Mouse (Mus musculus): ENCODE data around the gene Hic2. TPM values are rescaled to one million over a fixed set of nuclear protein-coding genes. Genes with fewer than 3 reads are reported as not detected.

Gene Hic2
- total and polyA plus RNA-seq, 3 experiments = 1.2 to 2.0 (median 1.5) TPM

DNA sequence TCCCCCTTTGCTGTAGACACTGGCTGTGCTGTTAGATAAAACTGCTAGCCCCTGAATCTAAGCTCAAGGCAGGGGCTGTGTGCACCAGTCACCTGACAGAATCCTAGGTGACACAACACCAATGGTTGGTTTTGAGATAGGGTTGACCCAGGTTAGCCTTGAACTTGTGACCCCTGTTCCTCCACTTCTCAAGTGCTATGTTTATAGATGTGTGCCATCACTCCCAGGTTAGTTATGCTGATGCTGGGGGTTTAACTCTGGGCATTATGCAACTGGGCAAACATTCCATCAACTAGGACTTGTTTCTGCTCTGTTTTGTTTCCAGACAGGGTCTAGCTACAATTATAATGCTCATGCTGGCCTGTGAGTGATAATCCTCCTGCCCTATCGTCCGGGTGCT lies 53.7 kb downstream of the Hic2 start:
- no peaks in the 10 kb centered on the region for H3K27me3 ChIP-seq (ENCODE audit: control insufficient read depth, insufficient read depth, low read length)
- 96% methylated on average over 2 of the region's 2 CpGs for WGBS
- no peaks in the 10 kb centered on the region for H3K79me2 ChIP-seq (replicated peaks; ENCODE audit: control insufficient read depth, insufficient read depth, low read length)
- no peak overlapping the region for H3K27ac ChIP-seq
- H3K36me3 ChIP-seq (ENCODE audit: control insufficient read depth, insufficient read depth, low read length) = no peaks in the 10 kb centered on the region
- TF ChIP-seq POLR2A (IDR thresholded peaks at IDR 0.05; ENCODE audit: insufficient read depth, low read depth, low read length) (no peak), CTCF (IDR thresholded peaks at IDR 0.05) (no peak), EP300 (IDR thresholded peaks at IDR 0.05; ENCODE audit: insufficient read depth, low read depth, low read length) (no peak)
- H3K9ac ChIP-seq (ENCODE audit: low read depth, low read length) = no peak overlapping the region
- no peaks in the 10 kb centered on the region for H3K4me1 ChIP-seq (ENCODE audit: control insufficient read depth, insufficient read depth, low read length)
- H3K4me3 ChIP-seq = no peak overlapping the region
- intact Hi-C loops (cut with DNase I) = no loop called here
- no peak for DNase-seq

DNA sequence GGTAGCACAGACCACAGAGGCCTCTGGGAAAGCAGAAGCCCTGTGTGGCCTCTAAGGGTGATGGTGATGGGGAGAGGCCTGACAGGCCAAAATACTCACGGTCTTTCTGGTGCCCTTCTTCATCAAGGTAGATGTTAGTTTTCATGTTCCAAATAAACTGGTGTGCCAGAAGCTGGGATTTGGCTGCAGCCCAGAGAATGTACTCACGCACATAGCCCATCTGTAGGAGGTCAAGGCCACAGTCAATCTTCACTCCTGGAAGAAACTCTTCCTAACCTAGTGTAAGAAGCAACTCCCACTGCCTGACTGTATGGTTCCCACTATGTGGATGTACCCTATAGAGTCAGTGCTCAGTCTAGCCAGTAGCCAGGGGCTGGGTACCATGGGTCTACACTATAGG lies 57.6 kb downstream of the Hic2 start:
- H3K4me3 ChIP-seq = no peak overlapping the region
- 75% methylated on average over 2 of the region's 2 CpGs for WGBS
- intact Hi-C loops (cut with DNase I) = loop anchor here (5.0 kb wide), 1 partner anchor 84 kb away; the partner anchor contains the start of gene Rimbp3
- TF ChIP-seq EP300 (IDR thresholded peaks at IDR 0.05; ENCODE audit: insufficient read depth, low read depth, low read length) (no peak), CTCF (IDR thresholded peaks at IDR 0.05) (no peak), POLR2A (IDR thresholded peaks at IDR 0.05; ENCODE audit: insufficient read depth, low read depth, low read length) (no peak)
- no peak overlapping the region for H3K9ac ChIP-seq (ENCODE audit: low read depth, low read length)
- H3K4me1 ChIP-seq (ENCODE audit: control insufficient read depth, insufficient read depth, low read length) = no peaks in the 10 kb centered on the region
- no peak overlapping the region for H3K27ac ChIP-seq
- DNase-seq = no peak
- H3K36me3 ChIP-seq (ENCODE audit: control insufficient read depth, insufficient read depth, low read length) = no peaks in the 10 kb centered on the region
- H3K79me2 ChIP-seq (replicated peaks; ENCODE audit: control insufficient read depth, insufficient read depth, low read length) = no peaks in the 10 kb centered on the region
- H3K27me3 ChIP-seq (ENCODE audit: control insufficient read depth, insufficient read depth, low read length) = no peaks in the 10 kb centered on the region

DNA sequence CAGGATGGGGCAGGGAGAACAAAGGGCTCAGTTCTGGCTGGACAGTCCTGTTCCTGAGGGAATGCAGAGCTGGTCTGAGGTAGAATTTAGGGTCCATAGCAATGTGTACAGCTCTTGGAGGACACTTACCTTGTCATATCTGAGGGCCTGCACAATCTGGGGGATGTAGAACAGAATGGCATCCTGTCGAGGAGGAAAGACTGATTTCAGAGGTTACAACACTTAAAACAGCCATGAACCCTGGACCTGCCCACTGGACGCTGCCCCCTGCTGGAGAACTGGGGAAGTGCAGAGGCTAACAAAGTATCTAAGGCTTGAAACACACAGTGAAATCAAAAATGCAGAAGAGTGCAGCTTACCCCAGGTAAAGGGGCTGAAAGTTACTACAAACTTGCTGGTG lies 59.4 kb downstream of the Hic2 start:
- Histone ChIP-seq H3K27ac (no peak overlapping the region), H3K36me3 (ENCODE audit: control insufficient read depth, insufficient read depth, low read length) (no peaks in the 10 kb centered on the region), H3K4me3 (no peak overlapping the region), H3K79me2 (replicated peaks; ENCODE audit: control insufficient read depth, insufficient read depth, low read length) (no peaks in the 10 kb centered on the region), H3K9ac (ENCODE audit: low read depth, low read length) (no peak overlapping the region), H3K27me3 (ENCODE audit: control insufficient read depth, insufficient read depth, low read length) (no peaks in the 10 kb centered on the region), H3K4me1 (ENCODE audit: control insufficient read depth, insufficient read depth, low read length) (no peaks in the 10 kb centered on the region)
- TF ChIP-seq CTCF (IDR thresholded peaks at IDR 0.05) (peak; percentile 99; the same call in 1 of the 2 replicates), POLR2A (IDR thresholded peaks at IDR 0.05; ENCODE audit: insufficient read depth, low read depth, low read length) (no peak)
- intact Hi-C loops (cut with DNase I) = loop anchor here (5.0 kb wide), 1 partner anchor 85 kb away; the partner anchor contains the start of gene Rimbp3
- peak; percentile 58 to 81 for DNase-seq
- WGBS = 7% methylated on average over 2 of the region's 2 CpGs

DNA sequence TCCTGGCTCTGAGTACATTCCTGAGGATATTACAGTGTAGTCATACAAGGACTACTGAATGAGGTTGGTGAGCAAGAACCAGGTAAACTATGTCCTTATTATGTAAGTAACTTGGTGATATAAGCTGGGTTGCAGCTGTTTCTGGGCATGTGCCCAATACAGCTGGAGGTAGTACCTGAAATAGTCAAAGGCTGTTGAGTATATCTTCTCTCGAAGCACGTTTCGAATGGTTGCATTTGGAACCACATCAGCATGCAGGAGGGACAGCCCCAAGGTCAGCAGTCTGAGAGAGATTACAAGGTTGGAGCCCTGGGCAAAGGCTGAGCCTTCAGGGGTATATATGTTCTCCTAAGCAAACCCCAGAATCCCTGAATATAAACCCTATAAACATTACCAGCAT lies 67.4 kb downstream of the Hic2 start:
- intact Hi-C loops (cut with DNase I) = no loop called here
- DNase-seq = no peak
- H3K79me2 ChIP-seq (replicated peaks; ENCODE audit: control insufficient read depth, insufficient read depth, low read length) = no peaks in the 10 kb centered on the region
- H3K9ac ChIP-seq (ENCODE audit: low read depth, low read length) = no peak overlapping the region
- no peaks in the 10 kb centered on the region for H3K4me1 ChIP-seq (ENCODE audit: control insufficient read depth, insufficient read depth, low read length)
- H3K27me3 ChIP-seq (ENCODE audit: control insufficient read depth, insufficient read depth, low read length) = no peaks in the 10 kb centered on the region
- H3K4me3 ChIP-seq = no peak overlapping the region
- no peak for TF ChIP-seq POLR2A (IDR thresholded peaks at IDR 0.05; ENCODE audit: insufficient read depth, low read depth, low read length)
- no peak for TF ChIP-seq CTCF (IDR thresholded peaks at IDR 0.05)
- no peak for TF ChIP-seq EP300 (IDR thresholded peaks at IDR 0.05; ENCODE audit: insufficient read depth, low read depth, low read length)
- H3K27ac ChIP-seq = no peak overlapping the region
- WGBS = 85% methylated on average over 3 of the region's 3 CpGs
- H3K36me3 ChIP-seq (ENCODE audit: control insufficient read depth, insufficient read depth, low read length) = peaks cover 4% of the 10 kb centered on the region; the same call in 1 of the 2 replicates

DNA sequence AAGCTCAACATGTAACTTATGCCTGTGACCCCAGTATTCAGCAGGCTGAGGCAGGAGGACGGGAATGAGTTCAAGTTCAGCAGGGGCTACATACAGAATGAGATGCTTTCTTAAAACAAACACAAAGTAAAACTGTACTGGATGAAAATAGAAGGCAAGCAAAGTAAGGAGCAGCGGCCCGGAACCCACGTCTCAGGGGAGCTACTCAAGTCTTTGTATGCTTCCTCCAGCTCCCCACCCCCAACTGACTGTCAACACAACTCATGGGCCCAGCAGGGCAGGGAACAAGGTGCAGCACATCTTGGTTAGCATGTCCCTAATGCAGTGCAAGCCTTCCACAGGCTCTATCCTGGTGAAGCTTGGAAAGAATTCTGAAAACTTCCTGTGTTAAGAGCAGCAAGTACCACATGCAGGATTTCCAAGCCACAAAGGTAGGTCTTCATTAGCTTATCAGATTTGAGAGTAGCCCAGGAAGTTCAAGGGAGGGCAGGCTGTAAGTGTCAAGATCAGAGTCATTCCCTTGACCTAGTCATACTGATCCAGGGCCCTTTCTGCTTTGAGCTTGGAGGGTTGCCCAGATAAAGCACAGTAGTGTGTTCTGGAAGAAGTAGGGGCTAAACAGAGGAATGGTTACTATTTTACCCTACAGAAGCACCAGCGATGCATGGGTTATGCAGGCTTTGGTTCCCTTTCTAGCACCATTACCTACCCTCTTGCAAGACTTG lies 70.3 kb downstream of the Hic2 start:
- TF ChIP-seq POLR2A (IDR thresholded peaks at IDR 0.05; ENCODE audit: insufficient read depth, low read depth, low read length) (no peak), CTCF (IDR thresholded peaks at IDR 0.05) (no peak), EP300 (IDR thresholded peaks at IDR 0.05; ENCODE audit: insufficient read depth, low read depth, low read length) (no peak)
- no peak overlapping the region for H3K4me3 ChIP-seq
- 76% methylated on average over 5 of the region's 5 CpGs for WGBS
- peaks cover 4% of the 10 kb centered on the region; the same call in 1 of the 2 replicates for H3K36me3 ChIP-seq (ENCODE audit: control insufficient read depth, insufficient read depth, low read length)
- H3K4me1 ChIP-seq (ENCODE audit: control insufficient read depth, insufficient read depth, low read length) = no peaks in the 10 kb centered on the region
- no peak overlapping the region for H3K9ac ChIP-seq (ENCODE audit: low read depth, low read length)
- DNase-seq = no peak
- H3K27me3 ChIP-seq (ENCODE audit: control insufficient read depth, insufficient read depth, low read length) = no peaks in the 10 kb centered on the region
- intact Hi-C loops (cut with DNase I) = no loop called here
- no peaks in the 10 kb centered on the region for H3K79me2 ChIP-seq (replicated peaks; ENCODE audit: control insufficient read depth, insufficient read depth, low read length)
- H3K27ac ChIP-seq = no peak overlapping the region

DNA sequence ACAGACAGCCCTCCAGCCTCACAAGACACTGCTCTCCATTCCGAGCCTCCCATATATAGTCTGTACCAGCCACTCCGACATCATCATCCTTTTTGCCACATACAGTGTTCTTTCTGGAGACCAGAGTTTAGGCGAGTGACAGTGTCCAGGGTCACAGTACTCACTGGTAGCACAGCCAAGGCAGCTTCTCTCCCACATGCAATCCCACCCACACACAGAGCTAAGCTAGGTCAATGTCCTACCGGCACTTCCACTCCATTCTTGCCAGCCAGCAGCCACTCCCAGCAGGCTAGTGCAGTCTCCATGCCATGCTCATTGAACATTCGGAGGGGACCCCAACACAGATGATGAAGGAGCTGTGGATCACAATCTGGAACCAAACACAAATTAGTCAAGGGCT lies 74.1 kb downstream of the Hic2 start:
- no peak overlapping the region for H3K9ac ChIP-seq (ENCODE audit: low read depth, low read length)
- no peaks in the 10 kb centered on the region for H3K79me2 ChIP-seq (replicated peaks; ENCODE audit: control insufficient read depth, insufficient read depth, low read length)
- H3K27me3 ChIP-seq (ENCODE audit: control insufficient read depth, insufficient read depth, low read length) = no peaks in the 10 kb centered on the region
- 86% methylated on average over 5 of the region's 5 CpGs for WGBS
- intact Hi-C loops (cut with DNase I) = no loop called here
- no peaks in the 10 kb centered on the region for H3K4me1 ChIP-seq (ENCODE audit: control insufficient read depth, insufficient read depth, low read length)
- no peak overlapping the region for H3K27ac ChIP-seq
- H3K36me3 ChIP-seq (ENCODE audit: control insufficient read depth, insufficient read depth, low read length) = no peaks in the 10 kb centered on the region
- no peak for TF ChIP-seq CTCF (IDR thresholded peaks at IDR 0.05)
- TF ChIP-seq POLR2A (IDR thresholded peaks at IDR 0.05; ENCODE audit: insufficient read depth, low read depth, low read length) = no peak
- TF ChIP-seq EP300 (IDR thresholded peaks at IDR 0.05; ENCODE audit: insufficient read depth, low read depth, low read length) = no peak
- H3K4me3 ChIP-seq = no peak overlapping the region
- no peak for DNase-seq
